Comparison of ENCODE assay signal across 19 mouse cellular contexts in genomic region chr6:99342416-99342815, GRCm38 (mm10).
DNase-seq lines count a peak whose midpoint lies in the region; ATAC-seq and TF ChIP-seq lines count a peak whose summit lies in the region.
"Had no signal": no experiment of that assay in that cellular context is flagged by ENCODE, and none has a peak within 500 bp of the region (broad histone marks: within the 10 kb centered on the region; RNA-seq: fewer than 3 reads in every experiment).

No protein-coding gene starts in this region.

- TF ChIP-seq CTCF in MEL (IDR thresholded peaks at IDR 0.05 in 2 of 3, conservative IDR thresholded peaks at IDR 0.05 in 1 of 3; ENCODE audit: control insufficient read depth in 1 of 3, insufficient read depth in 1 of 3, low read depth in 2 of 3, low read length in 3 of 3, poor library complexity in 1 of 3, severe bottlenecking in 1 of 3): no peak
- TF ChIP-seq CTCF in gastrocnemius, adult 2 months (IDR thresholded peaks at IDR 0.05): no peak

- no peaks in the 10 kb centered on the region for H3K79me2 ChIP-seq in MEL (ENCODE audit: control insufficient read depth, insufficient read depth, low read length, poor library complexity)

- TF ChIP-seq POLR2A in MEL (IDR thresholded peaks at IDR 0.05; ENCODE audit: control insufficient read depth in 1 of 2, insufficient read depth in 1 of 2, low read depth in 1 of 2, low read length in 2 of 2, poor library complexity in 1 of 2): no peak

- no peak overlapping the region for H3K27ac ChIP-seq in MEL (ENCODE audit: control insufficient read depth, low read depth, low read length)
- no peak overlapping the region for H3K27ac ChIP-seq in gastrocnemius, adult 2 months
- H3K27ac ChIP-seq: embryonic facial prominence, embryonic 12.5 days; forebrain, embryonic 15.5 days; heart, embryonic 10.5 days; hindbrain, embryonic 13.5 days; intestine, embryonic 15.5 days had no signal

- H3K4me1 ChIP-seq in MEL (ENCODE audit: control insufficient read depth in 1 of 2, insufficient read depth in 2 of 2, low read length in 2 of 2): no peaks in the 10 kb centered on the region

- H3K27me3 ChIP-seq in MEL (ENCODE audit: control insufficient read depth in 1 of 2, insufficient read depth in 2 of 2, low read length in 2 of 2): no peaks in the 10 kb centered on the region
- H3K27me3 ChIP-seq: CH12.LX; embryonic facial prominence, embryonic 12.5 days; forebrain, embryonic 15.5 days; hindbrain, embryonic 13.5 days; intestine, embryonic 15.5 days had no signal

- peak; percentile 13 for TF ChIP-seq RAD21 in MEL (IDR thresholded peaks at IDR 0.05; ENCODE audit: low read depth, low read length)

- H3K9ac ChIP-seq in MEL (ENCODE audit: control insufficient read depth, low read depth, low read length, poor library complexity, severe bottlenecking): no peak overlapping the region
- H3K9ac ChIP-seq: embryonic facial prominence, embryonic 12.5 days; forebrain, embryonic 15.5 days; hindbrain, embryonic 13.5 days; intestine, embryonic 15.5 days had no signal

- no peak for TF ChIP-seq EP300 in MEL (IDR thresholded peaks at IDR 0.05; ENCODE audit: low read depth in 1 of 2, low read length in 2 of 2)

- DNase-seq in A20 (ENCODE audit: low read depth, low spot score) (peak; percentile 43), MEL (ENCODE audit: low read depth, low spot score) (peak; percentile 35)
- no peak for DNase-seq in kidney, postnatal 36 days
- DNase-seq in gastrocnemius, adult 2 months: no peak
- no peak for DNase-seq in right cerebral cortex, postnatal 14 days
- DNase-seq: adrenal gland, postnatal 14 days; cerebellum, adult 11-12 months; cerebellum, adult 9-10 months; cerebellum, postnatal 25 days; gastrocnemius, postnatal 25 days; heart, adult 18-20 months; heart, postnatal 10 days had no signal

- peak; percentile 63 for ATAC-seq in megakaryocyte progenitor cell, adult 5-6 weeks (replicated peaks; ENCODE audit: poor library complexity)
- ATAC-seq: forebrain, embryonic 15.5 days; intestine, embryonic 15.5 days had no signal

- H3K4me3 ChIP-seq in MEL (ENCODE audit: control insufficient read depth in 1 of 2, insufficient read depth in 1 of 2, low read depth in 2 of 2, low read length in 2 of 2): no peak overlapping the region
- H3K4me3 ChIP-seq in gastrocnemius, adult 2 months: no peak overlapping the region
- H3K4me3 ChIP-seq: embryonic facial prominence, embryonic 12.5 days; forebrain, embryonic 15.5 days; heart, embryonic 10.5 days; hindbrain, embryonic 13.5 days; intestine, embryonic 15.5 days had no signal

- no peaks in the 10 kb centered on the region for H3K9me3 ChIP-seq in MEL (replicated peaks; ENCODE audit: insufficient read depth, low read length)
- H3K9me3 ChIP-seq: embryonic facial prominence, embryonic 12.5 days; forebrain, embryonic 15.5 days; heart, embryonic 10.5 days; hindbrain, embryonic 13.5 days; intestine, embryonic 15.5 days had no signal

- H3K36me3 ChIP-seq in MEL (ENCODE audit: control insufficient read depth in 1 of 2, insufficient read depth in 2 of 2, low read length in 2 of 2): no peaks in the 10 kb centered on the region; a peak in 1 of 4 replicates
- H3K36me3 ChIP-seq: embryonic facial prominence, embryonic 12.5 days; forebrain, embryonic 15.5 days; heart, embryonic 10.5 days; hindbrain, embryonic 13.5 days; intestine, embryonic 15.5 days had no signal

- intact Hi-C loops in gastrocnemius, adult 2 months (cut with DNase I): no loop called here

TF ChIP-seq in MEL, 35 proteins besides CTCF, POLR2A, EP300 and RAD21:
- TF ChIP-seq ZMIZ1 (IDR thresholded peaks at IDR 0.05; ENCODE audit: low read depth, low read length): no peak
- TF ChIP-seq NRF1 (IDR thresholded peaks at IDR 0.05; ENCODE audit: insufficient read depth, low read depth, low read length, poor library complexity, severe bottlenecking): no peak
- no peak for TF ChIP-seq ZC3H11A (IDR thresholded peaks at IDR 0.05; ENCODE audit: low read depth, low read length)
- no peak for TF ChIP-seq SMC3 (IDR thresholded peaks at IDR 0.05; ENCODE audit: low read depth, low read length)

Comparison
In these comparisons a context has a peak if more than half of its experiments do, and no peak if none do; other contexts are left out.
1. DNase-seq: peak in A20 (single experiment) and MEL (single experiment); none in kidney, postnatal 36 days (0 of 2), gastrocnemius, adult 2 months (single experiment) and right cerebral cortex, postnatal 14 days (single experiment).